Mouse (Mus musculus): ENCODE measurements around the gene Csrp2.
A peak's percentile ranks its signal among the peaks of the same experiment; 100 is the strongest.

The Csrp2 gene

DNA sequence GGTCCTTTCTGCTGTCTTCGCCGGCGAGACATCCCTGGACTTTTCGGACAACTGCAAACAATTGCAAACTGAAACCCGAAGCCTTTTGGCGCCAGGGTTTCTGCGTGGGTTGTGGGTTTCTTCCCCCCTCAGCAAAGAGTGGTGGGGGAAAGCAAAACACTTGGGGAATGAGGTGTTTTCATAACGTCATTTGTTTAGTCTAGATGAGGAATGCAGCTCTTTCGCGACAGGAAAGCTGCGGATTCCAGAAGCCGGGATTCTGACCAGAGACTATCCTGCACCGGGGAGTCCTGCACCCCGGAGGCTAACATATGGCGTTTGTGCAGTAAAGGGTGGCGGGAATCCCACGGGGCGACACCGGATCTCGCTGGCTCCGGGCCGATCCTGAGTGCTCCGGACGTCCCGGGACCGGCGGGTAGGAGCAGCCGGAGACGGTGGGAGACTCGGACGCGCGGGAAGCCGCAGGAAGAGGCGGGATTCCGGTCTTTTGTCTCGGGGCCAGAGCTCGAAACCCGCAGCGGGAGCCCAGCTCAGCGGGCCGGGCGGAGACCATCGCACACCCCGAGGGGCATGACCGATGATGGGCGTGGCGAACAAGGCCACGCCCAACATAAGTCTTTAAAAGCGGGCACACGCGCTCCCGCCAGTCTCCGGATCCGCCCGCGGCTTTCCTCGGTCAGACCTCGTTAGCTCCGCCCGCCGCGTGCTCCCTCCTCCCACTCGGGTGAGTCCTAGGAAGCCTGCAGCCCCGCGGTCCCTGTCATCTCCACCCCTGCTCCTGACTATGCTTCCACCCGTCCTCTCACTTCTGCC, at the start of gene Csrp2:
TSS of gene Csrp2 (plus strand) at position 259 of the 813 bp plus-strand sequence.
- DNase-seq, result peak; percentile 90 to 93

DNA sequence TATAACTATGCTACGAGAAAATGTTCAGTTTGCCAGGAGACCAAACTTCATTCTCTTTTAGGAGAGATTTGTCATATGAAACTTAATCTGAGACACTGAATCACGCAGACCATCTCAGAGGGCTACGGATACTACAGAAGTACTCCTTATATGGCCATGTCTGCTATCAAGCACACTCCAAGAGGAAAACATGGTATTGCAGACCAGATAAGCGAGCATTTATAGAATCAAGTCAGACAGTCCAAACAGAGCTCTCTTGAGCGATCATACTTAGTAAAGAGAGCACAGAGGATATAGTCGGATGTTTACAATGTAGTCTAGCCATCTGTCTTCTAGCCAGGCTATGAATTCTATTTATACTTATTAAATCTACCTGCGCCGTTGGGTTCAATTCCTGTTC, 44.7 kb upstream of the Csrp2 start:
- no peak for DNase-seq

DNA sequence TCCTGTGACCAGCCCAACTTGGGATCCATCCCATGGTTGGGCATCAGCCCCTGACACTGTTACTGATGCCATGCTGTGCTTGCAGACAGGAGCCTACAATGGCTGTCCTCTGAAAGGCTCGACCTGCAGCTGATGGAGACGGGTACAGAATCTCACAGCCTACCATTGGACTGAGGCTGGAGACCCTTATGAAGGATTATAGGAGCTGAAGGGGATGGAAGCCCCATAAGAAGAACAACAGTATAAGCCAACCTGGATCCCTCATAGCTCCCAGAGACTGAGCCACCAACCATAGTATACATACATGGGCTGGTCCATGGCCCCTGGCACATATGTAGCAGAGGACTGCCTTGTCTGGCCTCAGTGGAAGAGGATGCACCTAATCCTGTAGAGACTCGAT, 42.6 kb upstream of the Csrp2 start:
- no peak for DNase-seq

DNA sequence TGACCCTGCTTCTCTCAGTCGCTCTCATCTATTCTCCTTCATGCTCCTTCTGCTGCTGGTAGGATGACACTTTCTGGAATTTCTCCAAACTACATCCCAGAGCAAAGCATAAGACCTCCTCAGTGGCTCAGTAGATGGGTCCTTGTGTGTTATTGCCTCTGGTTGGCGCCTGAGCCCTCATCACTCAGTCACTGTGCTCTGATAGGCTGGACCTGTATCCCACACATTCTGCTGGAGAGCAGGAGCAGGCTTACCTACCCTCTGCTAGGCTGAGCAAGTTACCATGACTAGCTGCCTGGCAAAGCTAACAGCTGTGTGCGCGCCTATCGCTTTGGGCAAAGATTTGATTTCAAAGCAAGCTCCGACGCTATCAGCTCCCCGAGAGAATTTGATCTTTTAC, 41.7 kb upstream of the Csrp2 start:
- DNase-seq, result no peak

DNA sequence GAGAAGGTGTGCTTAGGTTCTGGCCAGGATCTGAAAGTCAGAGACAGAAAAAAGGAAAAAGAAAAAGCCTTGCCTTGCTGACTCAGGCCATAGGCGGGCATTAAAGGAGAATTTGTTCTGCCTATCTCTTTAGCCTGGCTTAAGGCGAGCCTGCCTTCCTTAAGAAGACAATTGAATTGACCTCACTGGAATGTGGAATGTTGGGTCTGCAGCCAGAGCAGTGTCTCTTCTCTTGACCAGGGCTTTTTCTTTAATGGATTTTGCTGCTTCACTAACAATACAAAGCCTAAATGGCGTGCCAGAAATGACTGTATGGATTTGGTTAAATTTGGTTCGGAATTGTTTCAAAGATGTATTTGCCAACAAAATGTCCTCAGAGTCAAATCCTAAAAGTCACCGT, 40.9 kb upstream of the Csrp2 start:
- DNase-seq, result no peak

DNA sequence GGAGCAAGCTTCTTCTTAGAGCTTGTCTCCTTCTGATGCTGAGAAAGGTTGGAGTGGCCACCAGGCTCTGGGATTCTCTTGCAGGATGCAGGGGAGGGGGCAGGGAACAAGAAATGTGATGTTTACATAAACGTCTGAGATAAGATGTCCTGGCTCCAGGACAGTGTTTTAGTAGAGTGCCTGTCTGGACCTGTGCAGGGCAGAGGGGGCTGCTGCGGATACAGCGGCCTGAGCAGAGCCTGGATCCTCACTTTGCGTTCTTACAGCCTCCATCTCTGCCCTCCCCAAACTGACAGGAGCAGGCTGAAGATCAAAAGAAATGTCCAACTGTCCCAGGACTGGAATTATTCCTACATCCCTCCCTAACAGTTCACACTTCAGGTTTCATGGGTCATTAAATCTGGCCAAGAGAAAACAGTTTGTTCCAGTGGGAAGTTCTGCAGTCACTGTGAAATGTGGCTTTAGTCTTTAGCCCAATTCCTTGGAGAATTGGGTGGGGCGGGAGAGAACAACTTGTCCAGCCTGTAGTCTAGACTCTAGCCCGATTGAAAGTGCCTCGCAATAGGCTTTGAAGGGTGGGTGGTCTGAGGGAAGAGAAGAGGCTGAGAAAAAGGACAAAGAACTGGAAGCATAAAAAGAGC, 40.0 kb upstream of the Csrp2 start:
- DNase-seq, result peak; percentile 12 to 34

DNA sequence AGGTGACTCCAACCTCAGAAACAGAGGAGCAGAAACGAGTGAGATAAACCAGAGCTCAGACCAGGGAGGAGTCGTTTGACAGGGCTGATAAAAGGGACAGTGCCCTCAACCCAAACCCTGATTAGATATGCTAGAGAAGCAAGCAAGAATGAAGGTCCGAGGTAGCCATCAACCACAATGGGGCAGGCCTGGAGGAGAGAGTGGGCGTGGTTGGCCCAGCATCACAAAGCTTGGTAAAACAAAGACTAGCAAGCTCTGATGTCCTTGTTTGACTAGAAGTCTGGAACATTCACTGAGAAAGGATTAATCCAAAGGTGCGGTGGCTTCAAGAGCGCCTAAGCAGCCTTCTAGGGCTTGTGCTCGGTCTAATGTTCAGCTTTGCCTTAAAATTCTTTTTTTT, 38.2 kb upstream of the Csrp2 start:
- no peak for DNase-seq

DNA sequence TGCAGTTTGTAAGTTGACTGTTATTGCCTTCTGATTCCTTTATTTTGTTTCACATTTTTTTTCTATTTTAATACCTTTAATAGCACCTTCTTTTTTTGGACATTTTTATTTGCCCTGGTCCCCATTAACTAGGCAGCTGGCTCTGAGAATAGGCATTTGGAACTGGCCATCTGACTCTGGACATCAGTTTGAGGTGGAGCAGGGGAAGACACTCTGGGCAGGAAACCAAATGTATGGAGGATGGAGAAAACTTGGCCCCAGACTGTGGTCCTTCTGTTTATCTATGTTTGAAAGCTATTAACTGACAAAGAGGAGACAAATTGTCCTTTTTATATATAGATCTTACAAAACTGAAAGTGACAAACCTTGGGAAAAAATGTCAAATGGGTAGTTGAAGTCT, 36.9 kb upstream of the Csrp2 start:
- no peak for DNase-seq

DNA sequence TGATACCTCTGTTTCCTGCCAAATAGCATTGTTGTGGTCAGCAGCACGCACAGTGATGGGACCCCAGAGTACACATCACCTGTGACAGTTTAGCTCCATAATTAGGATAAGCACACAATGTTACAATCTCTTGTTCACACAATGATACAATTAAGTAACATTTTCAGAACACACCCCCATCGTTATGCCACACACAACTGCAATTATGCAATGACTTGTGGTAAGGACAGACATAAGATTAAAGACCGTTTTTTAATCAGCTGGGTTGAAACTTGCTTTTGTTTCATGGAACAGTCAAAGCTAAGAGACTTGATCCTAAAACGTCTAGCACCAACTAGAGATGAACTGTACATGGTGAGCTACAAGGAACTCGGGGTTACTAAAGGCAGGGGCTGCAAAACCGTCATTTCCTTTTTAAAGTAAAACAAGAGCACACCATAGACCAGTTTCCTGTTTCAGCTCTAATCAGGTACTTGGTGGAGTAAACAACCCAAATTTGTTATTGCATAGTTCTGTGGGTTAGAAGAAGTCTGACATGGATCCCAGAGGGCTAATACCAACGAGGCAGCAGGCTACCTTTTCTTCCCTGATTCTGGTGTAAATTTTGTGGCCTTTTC, 28.8 kb upstream of the Csrp2 start:
- no peak for DNase-seq

DNA sequence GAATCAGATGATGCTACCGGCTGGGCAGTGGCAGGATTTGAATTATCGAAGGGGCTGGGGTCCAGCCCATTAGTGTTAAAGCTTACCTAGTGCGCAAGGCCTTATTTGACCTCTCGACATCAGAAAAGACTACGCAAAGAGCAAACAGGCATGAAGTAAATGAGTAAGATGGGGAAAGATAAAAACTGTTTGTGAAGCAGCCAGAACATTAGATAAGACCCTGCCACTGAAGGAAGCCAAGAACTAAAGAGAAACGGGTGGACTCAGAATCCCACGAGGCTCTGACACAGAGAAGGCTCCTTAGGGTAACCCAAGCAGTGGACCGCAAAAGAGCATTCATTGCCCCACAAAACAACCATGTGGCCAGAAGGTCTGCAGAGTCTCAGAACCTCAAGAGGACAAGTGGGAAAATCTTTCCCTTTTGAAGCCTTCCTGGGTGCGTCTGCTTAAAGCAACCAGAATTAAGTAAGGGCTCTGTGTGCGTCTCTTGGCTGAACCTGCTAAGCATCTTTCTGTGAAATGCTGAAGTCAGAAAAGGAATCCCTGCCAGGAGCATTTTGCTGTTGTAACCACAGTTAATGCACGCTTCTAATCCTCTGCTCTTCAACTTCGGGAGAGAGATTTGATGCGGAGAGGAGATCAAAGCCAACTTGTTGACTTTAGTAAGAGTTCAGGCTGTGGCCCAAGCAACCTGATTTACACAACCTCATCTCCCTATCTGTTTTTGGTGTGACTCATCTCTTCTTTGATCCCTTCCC, 19.7 kb upstream of the Csrp2 start:
- peak in 1 of 2 experiments; percentile 23 for DNase-seq

DNA sequence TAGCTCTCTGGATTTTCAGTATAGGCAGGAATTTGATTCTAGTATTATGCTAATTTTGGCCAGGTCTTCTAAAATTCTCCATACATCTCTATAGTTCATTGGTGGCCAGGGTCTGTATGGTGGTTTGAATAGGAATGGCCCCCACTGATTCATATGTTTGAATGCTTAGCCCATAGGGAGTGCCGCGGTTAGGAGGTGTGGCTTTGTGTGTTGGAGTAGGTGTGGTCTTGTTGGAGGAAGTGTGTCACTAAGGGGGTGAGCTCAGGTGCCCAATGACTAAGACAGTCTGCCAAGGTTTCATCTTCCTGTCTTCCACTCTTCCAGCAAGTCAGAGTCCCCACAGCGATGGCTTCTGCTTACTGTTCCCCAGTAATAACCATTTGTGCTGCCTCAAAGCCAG, 15.7 kb upstream of the Csrp2 start:
- DNase-seq, result no peak

DNA sequence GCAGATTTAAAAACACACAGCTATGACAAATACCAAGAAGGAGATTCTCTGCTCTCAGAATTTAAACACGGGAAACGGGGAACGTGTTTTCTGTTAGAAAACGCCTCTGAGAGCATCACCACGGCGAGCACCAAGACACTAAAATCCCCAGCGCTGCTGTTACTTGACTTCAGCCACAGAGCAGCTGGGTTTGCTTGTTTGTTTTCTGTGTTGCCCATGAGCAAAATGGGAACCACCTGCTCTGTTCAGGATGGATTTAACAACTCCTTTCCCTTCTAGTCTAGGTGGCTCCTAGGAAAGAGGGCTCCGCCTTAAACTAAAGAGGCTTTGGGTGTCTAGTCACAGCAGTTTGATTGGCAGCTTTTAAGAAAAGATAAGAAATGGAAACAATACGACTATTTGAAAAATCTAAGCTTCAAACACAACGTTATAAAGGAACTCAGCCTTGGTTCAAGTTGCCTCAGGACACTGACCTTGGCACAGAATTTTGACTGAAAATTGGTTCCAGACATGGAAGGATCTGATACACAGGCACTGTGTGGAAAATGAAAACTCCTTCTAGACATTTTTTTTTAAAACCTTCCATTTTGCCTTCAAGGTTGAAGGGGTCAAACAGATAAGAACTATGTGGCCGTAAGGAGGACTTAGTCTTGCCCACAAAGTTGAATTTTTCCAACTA, 2.8 kb upstream of the Csrp2 start:
- DNase-seq, result no peak

DNA sequence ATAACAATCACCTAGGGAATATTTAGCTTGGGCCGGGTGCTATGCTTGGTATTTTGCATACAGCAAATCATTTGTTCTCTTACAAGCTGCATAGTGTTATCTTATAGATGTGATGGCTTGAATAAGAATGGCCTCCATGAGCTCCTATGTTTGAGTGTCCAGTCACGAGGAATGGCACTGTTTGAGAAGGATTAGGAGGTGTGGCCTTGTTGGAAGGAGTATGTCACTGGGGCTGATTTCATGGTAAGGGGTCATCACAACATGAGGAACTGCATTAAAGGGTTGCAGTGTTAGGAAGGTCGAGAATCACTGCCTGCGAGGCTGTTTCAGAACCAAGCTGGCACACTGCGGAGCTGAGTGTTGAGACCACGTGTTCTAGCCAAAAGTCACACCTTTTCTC, 2.1 kb upstream of the Csrp2 start:
- no peak for DNase-seq

DNA sequence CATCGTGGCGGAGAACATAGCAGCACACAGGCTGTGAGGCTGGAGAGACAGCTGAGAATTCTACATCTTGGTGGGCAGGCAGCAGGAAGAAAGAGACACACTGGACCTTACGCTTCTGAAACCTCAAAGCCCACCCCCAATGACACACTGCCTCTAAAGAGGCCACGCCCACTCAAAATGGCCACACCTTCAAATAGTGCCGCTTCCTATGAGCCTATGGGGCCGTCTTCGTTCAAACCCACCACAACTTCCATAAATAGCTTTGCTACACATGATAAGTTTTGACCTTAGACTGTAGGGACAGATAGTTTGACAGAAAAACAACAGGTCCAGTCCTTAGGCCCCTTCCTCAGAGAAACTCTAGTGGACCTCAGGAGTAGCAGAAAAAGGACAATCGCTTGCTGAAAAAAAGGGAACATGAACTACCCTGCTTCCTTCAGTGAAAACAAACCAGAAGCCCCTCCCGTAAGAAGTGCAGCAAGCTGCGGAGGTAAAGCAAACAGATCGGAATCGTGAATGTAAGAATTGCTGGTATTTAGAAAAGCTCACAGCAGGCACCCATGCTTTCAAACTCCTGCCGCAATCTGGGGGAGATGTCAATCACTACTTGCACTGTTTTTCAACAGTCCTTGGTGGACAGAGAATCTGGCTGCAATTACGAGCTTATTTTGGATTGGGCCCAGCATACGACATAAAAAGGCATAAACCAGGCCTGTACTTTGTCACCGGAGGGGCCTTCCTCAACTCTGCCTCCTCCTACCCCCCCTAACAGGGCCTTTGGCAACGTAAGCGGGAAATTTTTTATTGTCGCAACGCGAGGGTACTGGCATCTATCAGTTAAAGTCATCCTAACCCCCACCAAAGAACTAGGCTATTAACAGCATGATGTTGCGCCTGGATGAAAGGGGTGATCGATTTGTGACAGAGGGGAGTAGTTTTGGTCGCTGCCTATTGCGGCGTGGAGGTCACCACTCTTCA, 886 bp upstream of the Csrp2 start:
- DNase-seq, result no peak

DNA sequence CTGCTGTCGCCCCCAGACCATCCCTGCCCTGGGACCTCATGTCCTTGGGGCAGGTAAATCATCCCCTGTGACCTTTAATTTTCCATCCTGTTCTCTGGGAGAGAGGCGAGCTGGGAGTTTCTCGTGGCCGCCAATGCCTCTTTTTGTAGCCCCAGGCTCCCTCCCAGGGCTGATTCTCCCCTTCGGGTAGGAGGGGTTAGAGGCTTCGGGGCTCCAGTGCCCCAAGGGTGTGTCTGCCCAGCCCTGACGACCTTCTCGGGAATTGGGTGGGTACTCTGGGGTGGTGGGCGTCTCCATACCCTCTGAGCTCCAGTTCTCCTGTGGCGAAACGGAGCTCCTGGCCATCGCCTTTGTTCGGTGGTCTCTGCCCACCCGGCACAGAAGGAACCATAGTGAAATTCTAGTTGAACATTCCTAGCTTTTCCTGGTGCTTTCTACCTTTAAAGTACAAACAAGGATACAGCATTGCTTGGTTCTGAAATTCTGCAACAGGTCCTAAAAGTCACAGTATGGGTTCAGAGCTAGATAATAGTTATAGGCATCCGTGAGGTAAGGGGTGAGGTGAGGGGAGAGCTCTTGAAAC, 870 bp downstream of the Csrp2 start:
- DNase-seq, result no peak

DNA sequence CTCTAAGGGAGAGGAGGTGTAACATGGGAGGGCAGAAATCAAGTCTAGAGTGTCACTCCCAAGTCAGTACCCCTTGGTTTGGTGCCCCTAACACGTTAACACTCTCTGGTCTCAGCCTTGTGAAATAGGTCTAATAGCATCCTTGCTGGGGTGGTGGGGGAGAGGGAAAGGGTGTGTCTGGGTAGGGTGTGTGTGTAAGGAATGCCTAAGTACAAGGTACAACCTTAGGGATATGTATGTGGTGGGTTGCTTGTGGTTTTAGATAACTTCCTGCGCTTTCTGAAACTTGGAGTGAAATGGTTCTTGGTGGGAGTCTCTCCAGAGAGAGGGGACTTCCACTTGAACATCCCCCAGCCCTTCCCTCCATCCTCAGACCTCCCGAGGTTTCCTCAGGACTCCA, 2.3 kb downstream of the Csrp2 start:
- no peak for DNase-seq

DNA sequence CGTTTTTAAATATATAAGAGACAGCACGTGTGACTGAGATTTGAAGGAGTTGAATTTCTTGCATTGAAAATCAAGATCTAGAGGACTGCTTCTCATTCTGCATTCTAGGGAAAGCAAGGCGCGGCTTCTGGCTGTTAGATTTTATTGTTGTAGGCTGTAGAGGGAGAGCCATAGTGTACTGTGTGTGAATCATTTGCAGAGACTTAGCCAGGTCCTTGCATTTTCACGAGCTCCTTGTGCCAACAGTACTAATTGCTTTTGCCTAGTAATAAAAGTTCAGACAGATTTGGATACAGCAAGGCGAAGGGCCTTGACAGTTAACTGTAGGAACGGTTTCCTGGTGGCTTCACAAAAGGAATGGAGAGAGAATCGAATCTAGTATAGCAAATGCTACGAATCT, 3.0 kb downstream of the Csrp2 start:
- DNase-seq, result no peak

DNA sequence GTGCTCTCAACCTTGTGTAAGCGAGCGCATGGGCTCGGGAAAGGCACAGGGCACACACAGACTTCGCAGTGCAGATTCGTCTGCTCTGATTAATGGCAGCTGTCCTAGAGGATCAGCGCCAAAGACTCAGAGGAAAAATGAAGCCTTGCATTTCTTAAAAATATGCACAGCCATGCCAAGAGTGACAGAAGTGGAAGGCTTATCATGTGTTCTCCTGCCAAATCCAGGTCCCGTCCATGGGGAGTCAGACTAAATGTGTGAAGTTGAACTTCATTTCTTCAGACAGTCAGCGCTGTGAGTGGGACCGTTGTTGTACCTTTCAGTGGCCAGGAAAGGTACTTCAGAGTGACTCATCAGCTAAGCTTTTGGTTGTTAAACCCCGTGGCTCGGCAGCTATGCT, 7.9 kb downstream of the Csrp2 start:
- no peak for DNase-seq

DNA sequence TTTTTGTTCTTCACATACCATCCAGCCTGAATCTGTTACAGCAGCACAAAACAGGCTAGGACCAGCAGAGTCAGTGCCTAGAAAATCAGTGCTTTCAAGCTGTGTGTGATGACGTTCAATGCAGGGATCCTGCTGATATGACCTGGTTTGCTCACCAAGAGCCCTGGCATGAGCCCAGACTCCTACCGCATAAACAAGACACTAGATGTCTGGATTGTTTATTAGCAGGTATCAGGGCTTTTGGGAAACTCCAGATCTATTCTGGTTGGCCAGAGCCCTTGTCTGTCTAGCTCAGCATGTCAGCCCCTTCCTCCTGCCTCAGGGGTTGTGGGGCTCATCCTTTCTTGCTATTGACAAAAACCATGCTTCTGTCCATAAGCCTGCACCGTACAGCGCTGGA, 10.2 kb downstream of the Csrp2 start:
- DNase-seq, result no peak

DNA sequence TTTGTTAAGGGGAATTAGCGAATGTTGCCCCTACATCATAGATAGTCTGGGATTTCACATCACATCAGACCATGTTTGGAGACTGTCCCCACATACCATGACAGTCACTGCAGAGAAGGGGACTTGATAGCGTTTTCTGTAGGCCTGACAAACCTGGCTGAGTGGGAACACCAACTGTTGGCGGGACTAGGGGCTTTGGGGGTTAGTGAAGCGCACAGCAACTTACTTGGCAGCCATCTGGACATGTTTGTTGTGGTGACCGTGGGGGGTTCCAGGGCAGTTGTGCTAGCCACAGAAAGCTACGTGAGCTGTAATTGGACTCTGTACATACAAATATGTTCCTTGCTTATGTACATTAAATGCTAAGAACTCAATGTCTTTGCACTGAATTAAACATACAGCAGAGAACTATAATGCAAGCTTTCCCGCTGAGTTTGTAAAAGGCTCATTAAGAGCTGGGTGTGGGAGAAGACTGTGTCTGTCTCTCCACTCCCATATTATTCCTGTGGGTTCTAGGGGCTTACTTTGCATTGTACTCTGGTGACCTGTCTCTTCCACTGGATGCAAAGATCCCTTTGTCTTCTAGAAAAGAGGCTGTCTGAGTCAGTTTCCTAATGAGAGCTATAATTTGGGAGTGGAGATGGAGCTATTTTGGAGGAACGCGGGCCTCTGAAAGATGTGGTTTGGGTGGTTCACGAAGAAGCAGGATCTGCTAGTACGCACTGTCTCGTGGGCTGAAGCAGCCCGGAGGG, 11.7 kb downstream of the Csrp2 start:
- DNase-seq, result no peak

All from lung, adult 18-20 months (tissue).